Mouse (Mus musculus): ENCODE results near the gene Wdr83os. TPM values are rescaled to one million over a fixed set of nuclear protein-coding genes. Genes with fewer than 3 reads are reported as not detected.

The Wdr83os gene
- polyA plus RNA-seq, 1 experiment from 2014 or later, result 123 TPM

- Histone ChIP-seq H3K27me3 (ENCODE audit: control insufficient read depth, insufficient read depth, low read length) (no peaks in the 10 kb centered on the region), H3K27ac (ENCODE audit: low read depth, low read length) (no peak within 1 kb of the TSS), H3K4me2 (replicated peaks; ENCODE audit: low read depth, low read length) (no peak within 1 kb of the TSS), H3K9me3 (ENCODE audit: control insufficient read depth, low read length) (no peaks in the 10 kb centered on the region), H3K9ac (ENCODE audit: low read depth, low read length) (no peak within 1 kb of the TSS), H3K4me1 (replicated peaks; ENCODE audit: control insufficient read depth, insufficient read depth, low read length) (no peaks in the 10 kb centered on the region), H3K4me3 (ENCODE audit: low read depth, low read length) (no peak within 1 kb of the TSS), H3K36me3 (ENCODE audit: control insufficient read depth, insufficient read depth, low read length) (no peaks in the 10 kb centered on the region; the same call in 1 of the 2 replicates)
- ATAC-seq (ENCODE audit: low FRiP score) (no peak), DNase-seq (ENCODE audit: low spot score) (no peak)
Observed at GRCm38 (mm10) chr8:85067982-85068381, 12.6 kb upstream of the Wdr83os start, which contains the start of gene Gm5741. Gm5741 (minus strand) TSS chr8:85067982.

DNA sequence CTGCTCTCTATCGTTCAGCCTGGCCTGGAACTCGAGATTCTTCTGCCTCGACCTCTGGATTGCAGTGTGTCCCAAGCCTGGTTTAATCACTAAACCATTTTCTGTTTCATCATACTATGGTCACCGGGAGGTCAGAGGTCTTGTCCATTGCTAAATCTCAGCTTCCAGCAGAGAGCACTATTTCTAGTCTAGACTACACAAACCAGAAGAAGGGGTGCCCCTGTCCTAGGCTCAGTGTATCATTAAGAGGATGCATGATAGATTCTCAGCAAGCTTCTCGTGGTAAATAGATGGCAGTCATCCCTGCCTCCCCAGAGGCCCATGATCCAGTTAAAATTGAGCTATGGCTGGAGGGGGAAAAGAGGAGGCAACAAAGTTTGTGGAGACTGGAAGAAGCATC lies 9.5 kb upstream of the Wdr83os start:
- Histone ChIP-seq H3K9ac (ENCODE audit: low read depth, low read length) (peak overlapping the region; percentile 83; the same call in 1 of the 2 replicates), H3K27me3 (ENCODE audit: control insufficient read depth, insufficient read depth, low read length) (no peaks in the 10 kb centered on the region), H3K27ac (ENCODE audit: low read depth, low read length) (no peak overlapping the region), H3K9me3 (ENCODE audit: control insufficient read depth, low read length) (no peaks in the 10 kb centered on the region), H3K4me1 (replicated peaks; ENCODE audit: control insufficient read depth, insufficient read depth, low read length) (no peaks in the 10 kb centered on the region), H3K36me3 (ENCODE audit: control insufficient read depth, insufficient read depth, low read length) (peaks cover 6% of the 10 kb centered on the region), H3K4me2 (replicated peaks; ENCODE audit: low read depth, low read length) (peak overlapping the region; percentile 63), H3K4me3 (ENCODE audit: low read depth, low read length) (peak overlapping the region; percentile 95)
- WGBS, result 89% methylated on average over 5 of the region's 5 CpGs
- DNase-seq (ENCODE audit: low spot score) (peak; percentile 45), ATAC-seq (ENCODE audit: low FRiP score) (no peak)

DNA sequence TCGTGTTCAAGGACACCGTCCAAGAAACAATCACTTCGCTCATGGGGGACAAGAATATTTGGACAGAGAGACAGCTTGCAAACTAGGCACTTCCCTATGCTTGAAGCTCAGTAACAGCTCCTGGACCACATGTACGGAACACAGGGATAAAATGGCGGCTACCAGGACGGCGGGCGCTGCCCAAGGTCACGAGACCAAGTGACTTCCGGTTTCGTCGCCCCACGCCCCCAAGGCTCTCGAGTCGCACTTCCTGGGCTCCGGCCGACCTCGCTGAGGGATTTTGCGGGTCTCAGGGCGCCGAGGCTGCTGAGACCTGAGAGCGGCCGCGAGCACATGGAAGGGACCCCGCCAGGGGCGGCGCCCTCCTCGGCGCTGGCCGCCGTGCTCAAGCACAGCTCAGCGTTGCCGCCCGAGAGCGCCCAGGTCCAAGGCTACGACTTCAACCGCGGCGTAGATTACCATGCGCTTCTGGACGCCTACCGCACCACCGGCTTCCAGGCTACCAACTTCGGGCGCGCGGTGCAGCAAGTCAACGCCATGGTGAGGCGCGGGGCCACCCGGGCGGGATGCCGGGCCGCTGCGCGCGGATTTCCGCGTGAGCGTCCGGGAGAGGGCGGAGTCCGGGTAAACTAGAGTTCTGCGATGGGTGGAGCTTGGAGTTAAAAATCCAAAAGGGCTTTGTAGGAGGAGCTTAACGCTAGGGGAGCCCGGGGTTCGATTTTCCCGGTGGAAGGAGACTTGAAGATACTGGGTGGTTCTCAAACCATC lies 8.8 kb upstream of the Wdr83os start, which contains the start of gene Dhps:
TSS of gene Dhps (plus strand) at position 244 of the 768 bp plus-strand sequence.
- Histone ChIP-seq H3K9me3 (ENCODE audit: control insufficient read depth, low read length) (no peaks in the 10 kb centered on the region), H3K27ac (ENCODE audit: low read depth, low read length) (peak within 1 kb of the TSS; percentile 93), H3K4me3 (ENCODE audit: low read depth, low read length) (peak within 1 kb of the TSS; percentile 95), H3K27me3 (ENCODE audit: control insufficient read depth, insufficient read depth, low read length) (no peaks in the 10 kb centered on the region), H3K4me2 (replicated peaks; ENCODE audit: low read depth, low read length) (peak within 1 kb of the TSS; percentile 63), H3K4me1 (replicated peaks; ENCODE audit: control insufficient read depth, insufficient read depth, low read length) (no peaks in the 10 kb centered on the region), H3K9ac (ENCODE audit: low read depth, low read length) (peak within 1 kb of the TSS; percentile 83), H3K36me3 (ENCODE audit: control insufficient read depth, insufficient read depth, low read length) (peaks cover 6% of the 10 kb centered on the region)
- WGBS, result under 1% methylated on average over 57 of the region's 68 CpGs
- ATAC-seq (ENCODE audit: low FRiP score) (peak; percentile 91), DNase-seq (ENCODE audit: low spot score) (peak; percentile 91)

GRCm38 (mm10) chr8:85072364-85072929 lies 8.1 kb upstream of the Wdr83os start:
- H3K9ac ChIP-seq (ENCODE audit: low read depth, low read length), result peak overlapping the region; percentile 83
- no peak for DNase-seq (ENCODE audit: low spot score)
- ATAC-seq (ENCODE audit: low FRiP score), result 0 out of 2 replicates have a peak, but pooled peaks have one; percentile 11
- peak overlapping the region; percentile 93 for H3K27ac ChIP-seq (ENCODE audit: low read depth, low read length)
- peaks cover 6% of the 10 kb centered on the region; the same call in 1 of the 2 replicates for H3K36me3 ChIP-seq (ENCODE audit: control insufficient read depth, insufficient read depth, low read length)
- H3K4me3 ChIP-seq (ENCODE audit: low read depth, low read length), result peak overlapping the region; percentile 95
- no peaks in the 10 kb centered on the region for H3K9me3 ChIP-seq (ENCODE audit: control insufficient read depth, low read length)
- peak overlapping the region; percentile 63 for H3K4me2 ChIP-seq (replicated peaks; ENCODE audit: low read depth, low read length)
- no peaks in the 10 kb centered on the region for H3K27me3 ChIP-seq (ENCODE audit: control insufficient read depth, insufficient read depth, low read length)
- H3K4me1 ChIP-seq (replicated peaks; ENCODE audit: control insufficient read depth, insufficient read depth, low read length), result no peaks in the 10 kb centered on the region
- WGBS, result 40% methylated on average over 9 of the region's 9 CpGs

DNA sequence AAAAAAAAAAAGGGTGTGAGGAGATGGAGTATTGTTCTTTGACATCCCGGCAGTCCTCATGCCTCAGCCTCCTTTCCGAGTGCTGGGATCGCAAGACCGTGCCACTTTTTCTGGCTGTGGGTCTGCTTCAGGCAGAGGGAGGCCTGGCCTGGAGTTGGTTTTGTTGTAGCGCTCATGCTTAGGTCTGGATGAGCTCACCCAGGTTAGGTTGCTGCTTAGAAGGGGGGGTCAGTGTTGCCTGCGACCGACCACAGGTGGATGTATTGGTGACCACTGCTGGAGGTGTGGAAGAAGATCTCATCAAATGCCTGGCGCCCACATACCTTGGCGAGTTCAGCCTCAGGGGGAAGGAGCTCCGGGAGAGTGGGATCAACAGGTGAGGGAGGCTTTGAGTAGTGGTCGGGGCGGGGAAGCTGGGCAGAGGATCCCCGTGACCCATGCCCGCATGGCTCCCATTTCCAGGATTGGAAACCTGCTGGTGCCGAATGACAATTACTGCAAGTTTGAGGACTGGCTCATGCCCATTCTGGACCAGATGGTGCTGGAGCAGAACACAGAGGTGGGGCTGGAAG lies 7.4 kb upstream of the Wdr83os start:
- no peaks in the 10 kb centered on the region for H3K27me3 ChIP-seq (ENCODE audit: control insufficient read depth, insufficient read depth, low read length)
- DNase-seq (ENCODE audit: low spot score) (no peak), ATAC-seq (ENCODE audit: low FRiP score) (no peak)
- H3K36me3 ChIP-seq (ENCODE audit: control insufficient read depth, insufficient read depth, low read length), result peaks cover 6% of the 10 kb centered on the region; the same call in 1 of the 2 replicates
- 94% methylated on average over 15 of the region's 15 CpGs for WGBS
- no peaks in the 10 kb centered on the region for H3K9me3 ChIP-seq (ENCODE audit: control insufficient read depth, low read length)
- no peak overlapping the region for H3K9ac ChIP-seq (ENCODE audit: low read depth, low read length)
- H3K4me2 ChIP-seq (replicated peaks; ENCODE audit: low read depth, low read length), result no peak overlapping the region
- H3K27ac ChIP-seq (ENCODE audit: low read depth, low read length), result no peak overlapping the region
- H3K4me1 ChIP-seq (replicated peaks; ENCODE audit: control insufficient read depth, insufficient read depth, low read length), result no peaks in the 10 kb centered on the region
- no peak overlapping the region; the same call in 1 of the 2 replicates for H3K4me3 ChIP-seq (ENCODE audit: low read depth, low read length)

- whole genome bisulfite sequencing, result 88% methylated on average over 9 of the region's 10 CpGs
- Histone ChIP-seq H3K4me2 (replicated peaks; ENCODE audit: low read depth, low read length) (no peak overlapping the region), H3K9ac (ENCODE audit: low read depth, low read length) (no peak overlapping the region), H3K4me3 (ENCODE audit: low read depth, low read length) (no peak overlapping the region), H3K36me3 (ENCODE audit: control insufficient read depth, insufficient read depth, low read length) (peaks cover 6% of the 10 kb centered on the region; the same call in 1 of the 2 replicates), H3K4me1 (replicated peaks; ENCODE audit: control insufficient read depth, insufficient read depth, low read length) (no peaks in the 10 kb centered on the region), H3K27ac (ENCODE audit: low read depth, low read length) (no peak overlapping the region), H3K9me3 (ENCODE audit: control insufficient read depth, low read length) (no peaks in the 10 kb centered on the region), H3K27me3 (ENCODE audit: control insufficient read depth, insufficient read depth, low read length) (no peaks in the 10 kb centered on the region)
- DNase-seq (ENCODE audit: low spot score) (no peak), ATAC-seq (ENCODE audit: low FRiP score) (no peak)
Observed at GRCm38 (mm10) chr8:85074167-85074566, 6.4 kb upstream of the Wdr83os start.

DNA sequence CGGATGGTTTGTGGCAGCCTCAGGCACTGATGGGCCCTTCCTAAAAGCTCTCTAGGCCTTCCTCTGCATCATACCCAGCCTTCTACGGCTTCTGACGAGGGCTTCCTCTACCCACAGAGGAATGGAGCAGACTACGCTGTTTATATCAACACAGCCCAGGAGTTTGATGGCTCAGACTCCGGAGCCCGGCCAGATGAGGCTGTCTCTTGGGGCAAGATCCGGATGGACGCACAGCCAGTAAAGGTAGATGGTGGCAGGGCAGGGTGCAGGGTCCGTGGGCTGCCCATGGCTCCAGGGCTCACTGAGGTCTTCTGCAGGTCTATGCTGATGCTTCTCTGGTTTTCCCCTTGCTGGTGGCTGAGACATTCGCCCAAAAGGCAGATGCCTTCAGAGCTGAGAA lies 5.9 kb upstream of the Wdr83os start:
- Histone ChIP-seq H3K27me3 (ENCODE audit: control insufficient read depth, insufficient read depth, low read length) (no peaks in the 10 kb centered on the region), H3K9ac (ENCODE audit: low read depth, low read length) (no peak overlapping the region), H3K27ac (ENCODE audit: low read depth, low read length) (no peak overlapping the region), H3K4me2 (replicated peaks; ENCODE audit: low read depth, low read length) (no peak overlapping the region), H3K4me3 (ENCODE audit: low read depth, low read length) (no peak overlapping the region), H3K9me3 (ENCODE audit: control insufficient read depth, low read length) (no peaks in the 10 kb centered on the region), H3K36me3 (ENCODE audit: control insufficient read depth, insufficient read depth, low read length) (peaks cover 6% of the 10 kb centered on the region; the same call in 1 of the 2 replicates), H3K4me1 (replicated peaks; ENCODE audit: control insufficient read depth, insufficient read depth, low read length) (no peaks in the 10 kb centered on the region; the same call in 1 of the 2 replicates)
- no peak for DNase-seq (ENCODE audit: low spot score)
- ATAC-seq (ENCODE audit: low FRiP score), result no peak
- WGBS, result 95% methylated on average over 10 of the region's 10 CpGs

GRCm38 (mm10) chr8:85076001-85076400 lies 4.5 kb upstream of the Wdr83os start:
- Histone ChIP-seq H3K9me3 (ENCODE audit: control insufficient read depth, low read length) (no peaks in the 10 kb centered on the region), H3K36me3 (ENCODE audit: control insufficient read depth, insufficient read depth, low read length) (peaks cover 6% of the 10 kb centered on the region; the same call in 1 of the 2 replicates), H3K27ac (ENCODE audit: low read depth, low read length) (no peak overlapping the region), H3K4me1 (replicated peaks; ENCODE audit: control insufficient read depth, insufficient read depth, low read length) (no peaks in the 10 kb centered on the region; the same call in 1 of the 2 replicates), H3K27me3 (ENCODE audit: control insufficient read depth, insufficient read depth, low read length) (no peaks in the 10 kb centered on the region), H3K9ac (ENCODE audit: low read depth, low read length) (no peak overlapping the region), H3K4me3 (ENCODE audit: low read depth, low read length) (no peak overlapping the region), H3K4me2 (replicated peaks; ENCODE audit: low read depth, low read length) (no peak overlapping the region)
- DNase-seq (ENCODE audit: low spot score) (peak; percentile 56), ATAC-seq (ENCODE audit: low FRiP score) (no peak)
- 77% methylated on average over 9 of the region's 9 CpGs for WGBS

Measured in hindbrain, embryonic 11.5 days (tissue).